Mouse (Mus musculus) kidney, postnatal 0 days (tissue): Measurements from ENCODE around the gene Slc6a11. TPM values are rescaled to one million over a fixed set of nuclear protein-coding genes. Genes with fewer than 3 reads are reported as not detected.

Experiments used
- ATAC-seq: fragments of 200-750 bp; cut with Nextera tagmentation; replicated peaks from 2 replicates; pipeline ENCODE4 v1.8.0; 2017; ENCODE audit warnings: low read depth, moderate number of reproducible peaks, moderate TSS enrichment, moderate library complexity; ENCODE audit not compliant: low FRiP score
- DNase-seq: peaks from one replicate; pipeline ENCODE4 v3.0.0-alpha.2; 2016; ENCODE audit warnings: low spot score
- H3K27ac ChIP-seq: fragments of 300-500 bp; sonication (generic); 2 replicates; pipeline ENCODE4 v1.5.1; 2014; ENCODE audit warnings: mild to moderate bottlenecking
- H3K27me3 ChIP-seq: fragments of 300-500 bp; sonication (generic); 2 replicates; pipeline ENCODE4 v1.6.1; 2014; ENCODE audit warnings: low read length, mixed read lengths; ENCODE audit not compliant: insufficient read depth
- H3K36me3 ChIP-seq: fragments of 300-500 bp; sonication (generic); 2 replicates; pipeline ENCODE4 v1.6.1; 2014; ENCODE audit warnings: low read length, mixed read lengths; ENCODE audit not compliant: insufficient read depth
- H3K4me1 ChIP-seq: fragments of 300-500 bp; sonication (generic); replicated peaks from 2 replicates; pipeline ENCODE4 v1.6.1; 2014; ENCODE audit warnings: antibody characterized with exemption, low read length, mixed read lengths; ENCODE audit not compliant: insufficient read depth
- H3K4me2 ChIP-seq: fragments of 300-500 bp; sonication (generic); 2 replicates; pipeline ENCODE4 v1.6.1; 2014; ENCODE audit warnings: mild to moderate bottlenecking, low read length, moderate library complexity, mixed read lengths
- H3K4me3 ChIP-seq: fragments of 300-500 bp; sonication (generic); replicated peaks from 2 replicates; pipeline ENCODE4 v1.5.1; 2014; ENCODE audit warnings: low read depth, low read length
- H3K9ac ChIP-seq: fragments of 300-500 bp; sonication (generic); 2 replicates; pipeline ENCODE4 v1.6.1; 2014; ENCODE audit warnings: low read depth, low read length
- H3K9me3 ChIP-seq: fragments of 300-500 bp; sonication (generic); replicated peaks from 2 replicates; pipeline ENCODE4 v1.6.1; 2016; ENCODE audit warnings: low read length, inconsistent platforms, mixed read lengths
- CTCF ChIP-seq: IDR thresholded peaks from 2 replicates; pipeline ENCODE4 v1.5.1; 2016; ENCODE audit warnings: antibody characterized with exemption, low read depth, mild to moderate bottlenecking, moderate library complexity
- WGBS: fragments of 180-500 bp; shearing (Covaris S2); extraction: QIAGEN DNeasy Blood & Tissue Kit; methylation state at CpG from one replicate; pipeline ENCODE4 v1.1.7; 2014; 5-methylcytosine and 5-hydroxymethylcytosine counted together
- polyA plus RNA-seq: library from polyadenylated mRNA; unstranded; fragments of >200 nt; fragmentation: Nextera tagmentation; extraction: Ambion mirVana; gene quantifications from 2 replicates; pipeline ENCODE4 v1.2.1, GENCODE M21; 2015

Slc6a11 gene
- polyA plus RNA-seq, 1 experiment from 2014 or later: 0.04 TPM

GRCm38 (mm10) chr6:114267979-114268378 lies 136.9 kb downstream of the Slc6a11 start:
- no peak for TF ChIP-seq CTCF
- H3K36me3 ChIP-seq: no peaks in the 10 kb centered on the region
- H3K4me3 ChIP-seq: no peak overlapping the region
- H3K4me1 ChIP-seq: no peaks in the 10 kb centered on the region
- no peak overlapping the region for H3K9ac ChIP-seq
- no peak for DNase-seq
- H3K9me3 ChIP-seq: no peaks in the 10 kb centered on the region
- no peak overlapping the region for H3K4me2 ChIP-seq
- 40% methylated on average over 4 of the region's 4 CpGs for WGBS
- no peak overlapping the region for H3K27ac ChIP-seq
- ATAC-seq: no peak
- H3K27me3 ChIP-seq: no peaks in the 10 kb centered on the region

GRCm38 (mm10) chr6:114269589-114269988 lies 138.5 kb downstream of the Slc6a11 start:
- Histone ChIP-seq H3K36me3 (no peaks in the 10 kb centered on the region), H3K9me3 (no peaks in the 10 kb centered on the region), H3K4me2 (no peak overlapping the region), H3K9ac (no peak overlapping the region), H3K27me3 (0 out of 2 replicates have a peak, but pooled peaks cover 7% of the 10 kb centered on the region), H3K27ac (no peak overlapping the region), H3K4me3 (no peak overlapping the region), H3K4me1 (no peaks in the 10 kb centered on the region)
- ATAC-seq: no peak
- no peak for TF ChIP-seq CTCF
- WGBS: 85% methylated on average over 2 of the region's 2 CpGs
- no peak for DNase-seq

GRCm38 (mm10) chr6:114270799-114271198 lies 139.8 kb downstream of the Slc6a11 start:
- no peaks in the 10 kb centered on the region for H3K36me3 ChIP-seq
- H3K27me3 ChIP-seq: 0 out of 2 replicates have a peak, but pooled peaks cover 7% of the 10 kb centered on the region
- no peaks in the 10 kb centered on the region for H3K9me3 ChIP-seq
- H3K4me1 ChIP-seq: no peaks in the 10 kb centered on the region
- no peak overlapping the region for H3K27ac ChIP-seq
- H3K4me3 ChIP-seq: no peak overlapping the region
- ATAC-seq: no peak
- no peak for DNase-seq
- WGBS: 35% methylated on average over 5 of the region's 5 CpGs
- H3K9ac ChIP-seq: no peak overlapping the region
- H3K4me2 ChIP-seq: no peak overlapping the region
- TF ChIP-seq CTCF: no peak

- no peak overlapping the region for H3K4me2 ChIP-seq
- H3K9ac ChIP-seq: no peak overlapping the region
- DNase-seq (no peak), ATAC-seq (no peak)
- 72% methylated on average over 15 of the region's 15 CpGs for WGBS
- H3K9me3 ChIP-seq: no peaks in the 10 kb centered on the region
- no peak overlapping the region for H3K27ac ChIP-seq
- 0 out of 2 replicates have a peak, but pooled peaks cover 7% of the 10 kb centered on the region for H3K27me3 ChIP-seq
- H3K4me3 ChIP-seq: no peak overlapping the region
- no peaks in the 10 kb centered on the region for H3K4me1 ChIP-seq
- no peaks in the 10 kb centered on the region for H3K36me3 ChIP-seq
- TF ChIP-seq CTCF: no peak
Measured at GRCm38 (mm10) chr6:114272279-114272678, 141.2 kb downstream of the Slc6a11 start.

GRCm38 (mm10) chr6:114273997-114274728 lies 143.1 kb downstream of the Slc6a11 start:
- Histone ChIP-seq H3K9me3 (no peaks in the 10 kb centered on the region), H3K36me3 (no peaks in the 10 kb centered on the region), H3K27me3 (0 out of 2 replicates have a peak, but pooled peaks cover 7% of the 10 kb centered on the region), H3K4me1 (no peaks in the 10 kb centered on the region), H3K9ac (no peak overlapping the region), H3K27ac (no peak overlapping the region), H3K4me3 (no peak overlapping the region), H3K4me2 (no peak overlapping the region)
- DNase-seq (no peak), ATAC-seq (no peak)
- 43% methylated on average over 14 of the region's 14 CpGs for WGBS
- no peak for TF ChIP-seq CTCF

GRCm38 (mm10) chr6:114275800-114276199 lies 144.8 kb downstream of the Slc6a11 start:
- H3K27ac ChIP-seq: no peak overlapping the region
- no peak for ATAC-seq
- no peaks in the 10 kb centered on the region for H3K4me1 ChIP-seq
- H3K27me3 ChIP-seq: 0 out of 2 replicates have a peak, but pooled peaks cover 8% of the 10 kb centered on the region
- no peak overlapping the region for H3K4me3 ChIP-seq
- H3K9ac ChIP-seq: no peak overlapping the region
- no peaks in the 10 kb centered on the region for H3K9me3 ChIP-seq
- H3K4me2 ChIP-seq: no peak overlapping the region
- no peak for DNase-seq
- peak; percentile 48; the same call in 1 of the 2 replicates for TF ChIP-seq CTCF
- no peaks in the 10 kb centered on the region for H3K36me3 ChIP-seq
- 67% methylated on average over 8 of the region's 8 CpGs for WGBS
